Mouse (Mus musculus) hindbrain, embryonic 11.5 days (tissue): ENCODE measurements around the gene Fcer1g. TPM values are rescaled to one million over a fixed set of nuclear protein-coding genes. Genes with fewer than 3 reads are reported as not detected.

Source experiments
- ATAC-seq: fragments of 200-750 bp; cut with Nextera tagmentation; 2 replicates; pipeline ENCODE4 v1.8.0; 2017; ENCODE audit warnings: mild to moderate bottlenecking, moderate TSS enrichment, moderate library complexity; ENCODE audit not compliant: low FRiP score
- DNase-seq: peaks from one replicate; pipeline ENCODE4 v3.0.0-alpha.2; 2015; ENCODE audit warnings: low spot score
- H3K27ac ChIP-seq: fragments of 300-500 bp; sonication (generic); 2 replicates; pipeline ENCODE4 v1.5.1; 2014; ENCODE audit warnings: mild to moderate bottlenecking, low read depth, low read length
- H3K27me3 ChIP-seq: fragments of 300-500 bp; sonication (generic); 2 replicates; pipeline ENCODE4 v1.6.1; 2014; ENCODE audit warnings: mild to moderate bottlenecking, low read length, moderate library complexity, mixed read lengths; ENCODE audit not compliant: control insufficient read depth, insufficient read depth
- H3K36me3 ChIP-seq: fragments of 300-500 bp; sonication (generic); 2 replicates; pipeline ENCODE4 v1.6.1; 2014; ENCODE audit warnings: mild to moderate bottlenecking, low read length, moderate library complexity, mixed read lengths; ENCODE audit not compliant: control insufficient read depth, insufficient read depth
- H3K4me1 ChIP-seq: fragments of 300-500 bp; sonication (generic); replicated peaks from 2 replicates; pipeline ENCODE4 v1.6.1; 2014; ENCODE audit warnings: low read length, mixed read lengths; ENCODE audit not compliant: control insufficient read depth, insufficient read depth
- H3K4me2 ChIP-seq: fragments of 300-500 bp; sonication (generic); replicated peaks from 2 replicates; pipeline ENCODE4 v1.6.1; 2014; ENCODE audit warnings: mild to moderate bottlenecking, low read depth, low read length
- H3K4me3 ChIP-seq: fragments of 300-500 bp; sonication (generic); 2 replicates; pipeline ENCODE4 v1.5.1; 2014; ENCODE audit warnings: low read depth, low read length
- H3K9ac ChIP-seq: fragments of 300-500 bp; sonication (generic); 2 replicates; pipeline ENCODE4 v1.6.1; 2014; ENCODE audit warnings: low read depth, low read length
- H3K9me3 ChIP-seq: fragments of 300-500 bp; sonication (generic); 2 replicates; pipeline ENCODE4 v1.6.1; 2016; ENCODE audit warnings: low read length; ENCODE audit not compliant: control insufficient read depth
- WGBS: fragments of 180-500 bp; shearing (Covaris S2); extraction: QIAGEN DNeasy Blood & Tissue Kit; methylation state at CpG from one replicate; pipeline ENCODE4 v1.1.7; 2014; 5-methylcytosine and 5-hydroxymethylcytosine counted together
- polyA plus RNA-seq: library from polyadenylated mRNA; unstranded; fragments of >200 nt; fragmentation: Nextera tagmentation; extraction: Ambion mirVana; gene quantifications from 2 replicates; pipeline ENCODE4 v1.2.1, GENCODE M21; 2014

Fcer1g gene
- polyA plus RNA-seq, 1 experiment from 2014 or later: 26.1 TPM

GRCm38 (mm10) chr1:171221281-171222193, 12.6 kb downstream of the Fcer1g start:
- H3K27ac ChIP-seq: no peak overlapping the region

GRCm38 (mm10) chr1:171220871-171221270, 13.3 kb downstream of the Fcer1g start:
- Histone ChIP-seq H3K9ac (no peak overlapping the region), H3K4me1 (peaks cover 7% of the 10 kb centered on the region; the same call in 1 of the 2 replicates), H3K4me2 (peak overlapping the region; percentile 58; the same call in 1 of the 2 replicates), H3K4me3 (no peak overlapping the region), H3K27ac (no peak overlapping the region), H3K27me3 (no peaks in the 10 kb centered on the region), H3K36me3 (no peaks in the 10 kb centered on the region), H3K9me3 (no peaks in the 10 kb centered on the region)
- peak; percentile 30; the same call in 1 of the 2 replicates for ATAC-seq
- WGBS: 12% methylated on average over 10 of the region's 10 CpGs
- peak; percentile 91 for DNase-seq

More at GRCm38 (mm10) chr1:171221281-171222193, 12.6 kb downstream of the Fcer1g start:
- Histone ChIP-seq H3K9me3 (no peaks in the 10 kb centered on the region), H3K4me3 (peak overlapping the region; percentile 43), H3K4me1 (peaks cover 7% of the 10 kb centered on the region; the same call in 1 of the 2 replicates), H3K27me3 (no peaks in the 10 kb centered on the region), H3K4me2 (peak overlapping the region; percentile 58), H3K9ac (peak overlapping the region; percentile 52), H3K36me3 (no peaks in the 10 kb centered on the region)
- peak; percentile 31 for DNase-seq
- 7% methylated on average over 22 of the region's 22 CpGs for WGBS
- peak; percentile 6; the same call in 1 of the 2 replicates for ATAC-seq

GRCm38 (mm10) chr1:171216241-171216955, 17.8 kb downstream of the Fcer1g start:
- ATAC-seq: no peak
- DNase-seq: no peak
- Histone ChIP-seq H3K27ac (no peak overlapping the region), H3K4me3 (no peak overlapping the region), H3K36me3 (no peaks in the 10 kb centered on the region), H3K27me3 (no peaks in the 10 kb centered on the region), H3K9ac (no peak overlapping the region), H3K9me3 (no peaks in the 10 kb centered on the region), H3K4me2 (no peak overlapping the region), H3K4me1 (peaks cover 3% of the 10 kb centered on the region; the same call in 1 of the 2 replicates)
- 91% methylated on average over 18 of the region's 18 CpGs for WGBS

- ATAC-seq (no peak), DNase-seq (no peak)
- H3K27ac ChIP-seq: no peak within 1 kb of the TSS
Observed at GRCm38 (mm10) chr1:171213801-171214496, 20.2 kb downstream of the Fcer1g start, which contains the start of gene Nr1i3. Nr1i3 (plus strand) TSS chr1:171213970.

DNA sequence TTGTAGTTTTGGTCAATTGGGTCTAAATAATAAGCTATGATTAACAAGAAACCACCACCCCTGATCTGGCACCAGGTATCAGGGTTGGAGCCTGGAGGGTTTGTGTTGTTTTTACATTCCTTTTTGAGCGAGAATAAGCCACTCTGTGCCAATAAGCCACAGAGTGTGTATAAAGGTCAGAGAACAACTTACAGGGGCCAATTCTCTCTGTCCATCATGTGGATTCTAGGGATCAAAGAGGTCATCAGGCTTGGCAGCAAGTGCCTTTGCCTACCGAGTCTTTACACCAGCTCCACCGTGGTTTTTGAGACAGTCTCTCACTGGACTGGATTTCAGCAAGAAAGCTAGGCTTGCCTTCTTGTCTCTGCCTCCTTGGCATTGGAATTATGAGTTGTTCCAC, 21.3 kb downstream of the Fcer1g start:
- Histone ChIP-seq H3K4me3 (no peak overlapping the region), H3K9me3 (no peaks in the 10 kb centered on the region), H3K36me3 (no peaks in the 10 kb centered on the region), H3K4me1 (no peaks in the 10 kb centered on the region), H3K9ac (no peak overlapping the region), H3K27me3 (no peaks in the 10 kb centered on the region), H3K4me2 (no peak overlapping the region), H3K27ac (no peak overlapping the region)
- 55% methylated on average over 3 of the region's 3 CpGs for WGBS
- ATAC-seq (no peak), DNase-seq (no peak)

More at GRCm38 (mm10) chr1:171213801-171214496, 20.2 kb downstream of the Fcer1g start, which contains the start of gene Nr1i3:
- no peaks in the 10 kb centered on the region for H3K9me3 ChIP-seq
- no peaks in the 10 kb centered on the region for H3K4me1 ChIP-seq
- no peaks in the 10 kb centered on the region for H3K27me3 ChIP-seq
- H3K9ac ChIP-seq: no peak within 1 kb of the TSS
- no peak within 1 kb of the TSS for H3K4me2 ChIP-seq
- no peak within 1 kb of the TSS for H3K4me3 ChIP-seq
- H3K36me3 ChIP-seq: no peaks in the 10 kb centered on the region
- WGBS: 73% methylated on average over 10 of the region's 10 CpGs

GRCm38 (mm10) chr1:171209409-171209808, 24.8 kb downstream of the Fcer1g start:
- DNase-seq (no peak), ATAC-seq (no peak)
- Histone ChIP-seq H3K9me3 (no peaks in the 10 kb centered on the region), H3K4me3 (no peak overlapping the region), H3K9ac (no peak overlapping the region), H3K4me1 (no peaks in the 10 kb centered on the region), H3K4me2 (no peak overlapping the region), H3K27ac (no peak overlapping the region), H3K27me3 (no peaks in the 10 kb centered on the region), H3K36me3 (no peaks in the 10 kb centered on the region)
- WGBS: 43% methylated on average over 4 of the region's 4 CpGs

- Histone ChIP-seq H3K27ac (no peak overlapping the region), H3K36me3 (no peaks in the 10 kb centered on the region), H3K27me3 (no peaks in the 10 kb centered on the region), H3K4me3 (no peak overlapping the region), H3K4me2 (no peak overlapping the region), H3K9me3 (no peaks in the 10 kb centered on the region), H3K4me1 (no peaks in the 10 kb centered on the region), H3K9ac (no peak overlapping the region)
- DNase-seq (no peak), ATAC-seq (no peak; the same call in 1 of the 2 replicates)
- WGBS: 67% methylated on average over 6 of the region's 6 CpGs
Observed at GRCm38 (mm10) chr1:171205704-171206493, 28.3 kb downstream of the Fcer1g start.

DNA sequence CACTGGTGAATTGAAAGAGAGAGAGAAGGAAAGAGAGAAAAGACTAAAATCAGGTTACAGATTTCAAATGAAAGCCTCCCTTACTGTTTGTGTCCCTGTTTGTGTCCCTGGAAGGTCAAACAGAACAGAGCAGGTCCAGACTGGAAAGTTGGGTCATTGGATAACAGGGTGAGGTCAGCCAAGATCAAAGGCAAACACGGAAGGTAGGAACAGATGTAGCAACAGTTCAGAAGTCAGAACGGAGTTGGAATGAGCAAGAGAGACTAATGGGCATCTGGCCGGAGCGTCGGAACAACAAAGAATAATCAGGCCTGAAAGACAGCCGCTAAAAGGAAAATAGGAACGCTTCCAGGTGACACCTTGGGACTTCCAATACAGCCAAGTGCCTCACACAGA, 29.9 kb downstream of the Fcer1g start:
- 69% methylated on average over 7 of the region's 7 CpGs for WGBS
- DNase-seq (no peak), ATAC-seq (no peak)
- no peak overlapping the region for H3K27ac ChIP-seq
- no peak overlapping the region for H3K9ac ChIP-seq
- no peaks in the 10 kb centered on the region for H3K4me1 ChIP-seq
- no peak overlapping the region for H3K4me3 ChIP-seq
- no peak overlapping the region for H3K4me2 ChIP-seq
- no peaks in the 10 kb centered on the region for H3K27me3 ChIP-seq
- no peaks in the 10 kb centered on the region for H3K9me3 ChIP-seq
- H3K36me3 ChIP-seq: no peaks in the 10 kb centered on the region
